In genomic region chr3:105476408-105476807, GRCm38 (mm10) we compare ENCODE assay signal across 14 mouse cellular contexts. TPM values are rescaled to one million over a fixed set of nuclear protein-coding genes. Genes with fewer than 3 reads are reported as not detected.
DNase-seq lines count a peak whose midpoint lies in the region; ATAC-seq lines count a peak whose summit lies in the region.
"Had no signal": no experiment of that assay in that cellular context is flagged by ENCODE, and none has a peak within 500 bp of the region (broad histone marks: within the 10 kb centered on the region; RNA-seq: fewer than 3 reads in every experiment).

No protein-coding gene starts in this region.

- DNase-seq in heart, adult 18-20 months, result peak; percentile 31 to 39
- no peak for DNase-seq in heart, postnatal 4 days
- peak; percentile 87 for DNase-seq in Muller cell, postnatal 12 days (ENCODE audit: inconsistent ontology term)
- peak; percentile 97 for DNase-seq in cerebellum, adult 11-12 months
- peak; percentile 98 to 99 for DNase-seq in cerebellum, postnatal 25 days
- no peak for DNase-seq in adrenal gland, postnatal 10 days
- DNase-seq: adrenal gland, postnatal 36 days; gastrocnemius, adult 2 months; heart, adult 11 months; liver, postnatal 0 days; right cerebral cortex, postnatal 14 days; thymus, postnatal 14 days had no signal

- no peak for ATAC-seq in megakaryocyte-erythroid progenitor cell, adult 5-6 weeks (replicated peaks; ENCODE audit: low FRiP score, low TSS enrichment, poor library complexity, severe bottlenecking)
- ATAC-seq: inflammation-experienced regulatory T-cells, adult 6 months; liver, postnatal 0 days had no signal

RNA-seq across cellular contexts. Expression of gene Kcnd3, which starts 24.3 kb away (rescaled TPM):
- total RNA-seq in heart, adult 18-20 months (2021), result 1 to 10 TPM; 8.2 to 8.5 TPM
- 1 to 10 TPM in 1 of 2 experiments, under 1 TPM in 1; 0.90 to 1.0 TPM for total RNA-seq in heart, postnatal 4 days (2021)
- not detected in 2 replicates for total RNA-seq in megakaryocyte-erythroid progenitor cell, adult 5-6 weeks (2014; fragmentation: Nextera tagmentation)
- not detected in 2 replicates for total RNA-seq in megakaryocyte-erythroid progenitor cell, adult 5-6 weeks (2017)
- total RNA-seq in adrenal gland, postnatal 10 days (2021), result 1 to 10 TPM; 5.1 to 5.8 TPM

Comparison
In these comparisons a context has a peak if more than half of its experiments do, and no peak if none do; other contexts are left out.
1. DNase-seq: peak in heart, adult 18-20 months (2 of 2), Muller cell, postnatal 12 days (single experiment), cerebellum, adult 11-12 months (single experiment) and cerebellum, postnatal 25 days (2 of 2); none in heart, postnatal 4 days (single experiment) and adrenal gland, postnatal 10 days (single experiment).